In genomic region chr6:135362098-135362458, GRCm38 (mm10) we compare ENCODE assay signal across 9 mouse cellular contexts. TPM values are rescaled to one million over a fixed set of nuclear protein-coding genes. Genes with fewer than 3 reads are reported as not detected.
DNase-seq lines count a peak whose midpoint lies in the region; ATAC-seq lines count a peak whose summit lies in the region.
"Had no signal": no experiment of that assay in that cellular context is flagged by ENCODE, and none has a peak within 500 bp of the region (broad histone marks: within the 10 kb centered on the region; RNA-seq: fewer than 3 reads in every experiment).

No protein-coding gene starts in this region.

- DNase-seq in kidney, adult 9 months = no peak
- no peak for DNase-seq in retina, postnatal 1 day
- DNase-seq in spleen, postnatal 10 days (ENCODE audit: low spot score in 2 of 2) = no peak
- DNase-seq: cerebellum, adult 11 months had no signal

- H3K9ac ChIP-seq in forebrain, embryonic 13.5 days = no peak overlapping the region
- H3K9ac ChIP-seq in forebrain, embryonic 16.5 days (replicated peaks; ENCODE audit: low read depth, low read length) = no peak overlapping the region
- no peak overlapping the region for H3K9ac ChIP-seq in kidney, embryonic 14.5 days (ENCODE audit: low read depth, low read length)
- H3K9ac ChIP-seq in midbrain, embryonic 13.5 days (replicated peaks) = no peak overlapping the region

- 0 out of 2 replicates have a peak, but pooled peaks have one; percentile 19 for ATAC-seq in forebrain, embryonic 13.5 days
- no peak for ATAC-seq in forebrain, embryonic 16.5 days
- ATAC-seq in kidney, embryonic 14.5 days (ENCODE audit: low FRiP score, low TSS enrichment) = peak; percentile 14; the same call in 1 of the 2 replicates
- ATAC-seq in midbrain, embryonic 13.5 days = 0 out of 2 replicates have a peak, but pooled peaks have one; percentile 34

- H3K4me1 ChIP-seq in forebrain, embryonic 13.5 days = peaks cover 14% of the 10 kb centered on the region
- peaks cover 13% of the 10 kb centered on the region for H3K4me1 ChIP-seq in forebrain, embryonic 16.5 days (replicated peaks; ENCODE audit: control insufficient read depth, insufficient read depth, low read length)
- peaks cover 28% of the 10 kb centered on the region; the same call in 1 of the 2 replicates for H3K4me1 ChIP-seq in kidney, embryonic 14.5 days (ENCODE audit: control insufficient read depth, insufficient read depth, low read length)
- H3K4me1 ChIP-seq in brown adipose tissue, adult 24 weeks (ENCODE audit: control insufficient read depth, insufficient read depth, insufficient read length, low read length) = peaks cover 22% of the 10 kb centered on the region
- H3K4me1 ChIP-seq in midbrain, embryonic 13.5 days (replicated peaks) = peaks cover 5% of the 10 kb centered on the region

- H3K27ac ChIP-seq in forebrain, embryonic 13.5 days = no peak overlapping the region
- H3K27ac ChIP-seq in forebrain, embryonic 16.5 days (ENCODE audit: low read length) = no peak overlapping the region
- H3K27ac ChIP-seq in kidney, embryonic 14.5 days (ENCODE audit: low read depth, low read length) = peak overlapping the region; percentile 78
- H3K27ac ChIP-seq in brown adipose tissue, adult 24 weeks (replicated peaks; ENCODE audit: low read depth, low read length) = peak overlapping the region; percentile 35; the same call in 1 of the 2 replicates
- no peak overlapping the region for H3K27ac ChIP-seq in midbrain, embryonic 13.5 days

- 68% methylated on average over 3 of the region's 3 CpGs for WGBS in forebrain, embryonic 13.5 days
- 74% methylated on average over 3 of the region's 3 CpGs for WGBS in forebrain, embryonic 16.5 days
- 72% methylated on average over 3 of the region's 3 CpGs for whole genome bisulfite sequencing in kidney, embryonic 14.5 days
- WGBS in midbrain, embryonic 13.5 days = 50% methylated on average over 3 of the region's 3 CpGs

- H3K9me3 ChIP-seq in forebrain, embryonic 13.5 days (replicated peaks) = no peaks in the 10 kb centered on the region
- no peaks in the 10 kb centered on the region for H3K9me3 ChIP-seq in forebrain, embryonic 16.5 days (ENCODE audit: control insufficient read depth, low read length)
- H3K9me3 ChIP-seq in kidney, embryonic 14.5 days (ENCODE audit: control insufficient read depth, low read length) = no peaks in the 10 kb centered on the region
- no peaks in the 10 kb centered on the region for H3K9me3 ChIP-seq in midbrain, embryonic 13.5 days

- no peak overlapping the region for H3K4me2 ChIP-seq in forebrain, embryonic 13.5 days
- no peak overlapping the region for H3K4me2 ChIP-seq in forebrain, embryonic 16.5 days (ENCODE audit: low read length)
- H3K4me2 ChIP-seq in kidney, embryonic 14.5 days (replicated peaks; ENCODE audit: low read depth, low read length) = peak overlapping the region; percentile 42; the same call in 1 of the 2 replicates
- H3K4me2 ChIP-seq in midbrain, embryonic 13.5 days (replicated peaks) = no peak overlapping the region

- H3K27me3 ChIP-seq in forebrain, embryonic 13.5 days = no peaks in the 10 kb centered on the region
- H3K27me3 ChIP-seq in forebrain, embryonic 16.5 days (replicated peaks; ENCODE audit: control insufficient read depth, insufficient read depth, low read length) = no peaks in the 10 kb centered on the region
- no peaks in the 10 kb centered on the region for H3K27me3 ChIP-seq in kidney, embryonic 14.5 days (ENCODE audit: control insufficient read depth, insufficient read depth, low read length)
- H3K27me3 ChIP-seq in midbrain, embryonic 13.5 days = no peaks in the 10 kb centered on the region

- H3K4me3 ChIP-seq in forebrain, embryonic 13.5 days = no peak overlapping the region
- no peak overlapping the region for H3K4me3 ChIP-seq in forebrain, embryonic 16.5 days (replicated peaks; ENCODE audit: low read length)
- H3K4me3 ChIP-seq in kidney, embryonic 14.5 days (ENCODE audit: low read length) = no peak overlapping the region
- H3K4me3 ChIP-seq in brown adipose tissue, adult 24 weeks (ENCODE audit: insufficient read depth, low read depth, low read length) = no peak overlapping the region
- no peak overlapping the region for H3K4me3 ChIP-seq in midbrain, embryonic 13.5 days (replicated peaks)

- no peaks in the 10 kb centered on the region for H3K36me3 ChIP-seq in forebrain, embryonic 13.5 days (ENCODE audit: poor library complexity, severe bottlenecking)
- no peaks in the 10 kb centered on the region for H3K36me3 ChIP-seq in forebrain, embryonic 16.5 days (ENCODE audit: control insufficient read depth, insufficient read depth)
- no peaks in the 10 kb centered on the region; the same call in 1 of the 2 replicates for H3K36me3 ChIP-seq in kidney, embryonic 14.5 days (ENCODE audit: control insufficient read depth, insufficient read depth, low read length)
- no peaks in the 10 kb centered on the region for H3K36me3 ChIP-seq in midbrain, embryonic 13.5 days

RNA-seq across cellular contexts. Expression of gene Emp1, which starts 0.3 kb away (rescaled TPM):
- polyA plus RNA-seq in forebrain, embryonic 13.5 days (2015; fragmentation: Nextera tagmentation; extraction: Ambion mirVana) = 3.9 and 5.0 TPM in 2 replicates
- 4.7 and 9.2 TPM in 2 replicates for polyA plus RNA-seq in forebrain, embryonic 16.5 days (2015; fragmentation: Nextera tagmentation; extraction: Ambion mirVana)
- polyA plus RNA-seq in kidney, embryonic 14.5 days (2014; fragmentation: Nextera tagmentation; extraction: Ambion mirVana) = 14.0 and 23.7 TPM in 2 replicates
- 29.0 and 42.9 TPM in 2 replicates for polyA plus RNA-seq in brown adipose tissue, adult 24 weeks (2012; ENCODE audit: insufficient read depth, insufficient read length, missing spikeins)
- polyA plus RNA-seq in midbrain, embryonic 13.5 days (2015; fragmentation: Nextera tagmentation; extraction: Ambion mirVana) = 6.7 and 9.2 TPM in 2 replicates

RNA-seq across cellular contexts. Expression of gene Pbp2, which starts 51.9 kb away (rescaled TPM):
- not detected in 2 replicates for polyA plus RNA-seq in forebrain, embryonic 13.5 days (2015; fragmentation: Nextera tagmentation; extraction: Ambion mirVana)
- polyA plus RNA-seq in forebrain, embryonic 16.5 days (2015; fragmentation: Nextera tagmentation; extraction: Ambion mirVana) = not detected in 2 replicates
- 0.30 and 0.50 TPM in 2 replicates for polyA plus RNA-seq in kidney, embryonic 14.5 days (2014; fragmentation: Nextera tagmentation; extraction: Ambion mirVana)
- not detected in 2 replicates for polyA plus RNA-seq in brown adipose tissue, adult 24 weeks (2012; ENCODE audit: insufficient read depth, insufficient read length, missing spikeins)
- not detected in 2 replicates for polyA plus RNA-seq in midbrain, embryonic 13.5 days (2015; fragmentation: Nextera tagmentation; extraction: Ambion mirVana)

Comparison
In these comparisons a context has a peak if more than half of its experiments do, and no peak if none do; other contexts are left out.
1. H3K27ac ChIP-seq: peak in kidney, embryonic 14.5 days (single experiment) and brown adipose tissue, adult 24 weeks (single experiment); none in forebrain, embryonic 13.5 days (single experiment), forebrain, embryonic 16.5 days (single experiment) and midbrain, embryonic 13.5 days (single experiment).